Mouse (Mus musculus): Measurements from ENCODE around the gene Trak1. TPM values are rescaled to one million over a fixed set of nuclear protein-coding genes. Genes with fewer than 3 reads are reported as not detected.

The Trak1 gene
- polyA plus RNA-seq (2017; shearing (Covaris generic)) = 9.2 TPM

DNA sequence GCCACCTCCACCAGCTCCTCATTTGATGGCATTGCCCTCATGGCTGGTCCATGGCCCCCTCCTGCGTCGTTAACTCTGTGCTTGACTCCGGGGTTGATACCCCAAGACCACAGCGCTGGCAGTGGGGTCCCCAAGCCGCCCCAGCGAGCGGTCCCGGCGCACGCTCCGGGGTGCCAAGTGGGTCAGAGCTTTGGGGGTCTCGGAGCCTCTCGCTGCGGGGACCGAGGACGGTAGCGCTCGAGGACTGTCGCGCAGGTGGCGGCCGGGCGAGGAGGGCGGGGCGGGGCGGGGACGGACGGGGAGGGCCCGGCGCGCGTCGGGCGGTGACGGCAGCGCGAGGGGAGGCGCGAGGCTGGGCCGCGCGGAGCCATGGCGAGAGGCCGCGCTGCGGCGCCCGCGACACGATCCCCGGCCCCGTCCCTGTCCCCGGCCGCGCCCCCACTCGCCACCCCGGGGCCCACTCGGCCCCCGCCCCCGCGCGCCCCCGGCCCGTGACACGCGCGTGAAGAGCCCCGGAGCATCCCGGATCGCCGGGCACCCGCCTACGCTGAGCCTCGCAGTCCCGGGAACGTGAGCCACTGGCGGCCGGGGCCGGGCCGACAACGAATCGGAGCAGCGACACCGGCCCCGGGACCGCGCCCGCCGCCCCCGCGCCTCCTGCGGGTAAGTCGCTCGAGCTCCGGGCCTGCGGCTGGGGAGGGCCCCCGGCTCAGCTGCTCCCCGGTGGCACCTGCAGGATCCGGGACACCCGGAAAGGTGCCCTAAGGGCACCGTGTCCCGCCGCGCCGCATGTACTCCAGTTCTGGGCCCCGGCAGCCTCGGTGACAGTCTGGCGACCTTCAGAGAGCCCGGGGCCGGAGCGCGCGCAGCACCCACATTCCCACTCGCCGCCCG is at the start of gene Trak1:
Gene Trak1 (plus strand): TSS at position 332 of the 894 bp plus-strand sequence.

DNA sequence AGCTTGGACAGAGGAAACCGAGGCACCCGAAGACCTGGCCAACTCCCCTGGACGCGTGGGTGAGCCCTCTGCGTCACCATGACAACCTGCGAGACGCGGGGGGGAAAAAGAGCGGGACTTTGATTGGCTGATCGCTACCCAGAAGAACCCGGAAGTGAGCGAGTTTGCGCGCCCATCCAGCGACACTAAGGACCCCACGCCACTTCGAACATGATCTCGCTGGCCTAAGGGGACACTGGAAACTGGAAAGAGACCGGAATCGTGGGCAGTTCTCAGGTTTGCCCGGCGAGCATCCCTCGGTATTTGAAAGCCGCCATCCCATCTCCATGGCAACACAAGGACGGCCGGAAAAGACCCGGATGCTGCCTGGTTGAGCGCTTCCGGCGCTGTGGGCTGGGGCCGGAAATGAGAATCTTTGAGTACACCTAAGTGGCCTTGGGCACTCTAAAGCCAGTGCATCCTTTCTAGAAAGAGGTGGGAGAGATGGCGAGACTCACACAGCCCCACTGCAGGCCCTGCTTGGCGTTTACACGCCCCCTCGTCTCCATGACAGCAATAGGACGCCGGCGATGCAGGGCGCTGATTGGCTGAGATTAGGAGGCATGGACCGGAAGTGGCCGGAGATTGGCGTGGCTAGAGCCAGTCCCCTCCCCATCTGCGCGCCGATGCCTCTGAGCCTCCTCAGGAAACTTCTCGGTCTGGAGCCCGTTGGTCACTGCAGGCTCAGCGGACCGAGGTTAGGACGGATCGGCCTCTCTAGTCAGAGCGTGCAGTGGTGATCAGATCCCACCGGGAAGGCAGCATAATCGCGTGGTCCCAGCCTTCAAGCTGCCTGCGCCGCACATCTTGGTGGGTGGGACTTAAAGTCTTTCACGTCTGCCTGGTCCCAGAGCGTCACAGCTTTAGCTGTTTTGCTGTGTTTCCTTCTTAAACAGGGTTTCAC is 19.9 kb upstream of the Trak1 start, which contains the start of gene Ulk4:
Gene Ulk4 (minus strand): TSS at position 80 of the 943 bp plus-strand sequence.

DNA sequence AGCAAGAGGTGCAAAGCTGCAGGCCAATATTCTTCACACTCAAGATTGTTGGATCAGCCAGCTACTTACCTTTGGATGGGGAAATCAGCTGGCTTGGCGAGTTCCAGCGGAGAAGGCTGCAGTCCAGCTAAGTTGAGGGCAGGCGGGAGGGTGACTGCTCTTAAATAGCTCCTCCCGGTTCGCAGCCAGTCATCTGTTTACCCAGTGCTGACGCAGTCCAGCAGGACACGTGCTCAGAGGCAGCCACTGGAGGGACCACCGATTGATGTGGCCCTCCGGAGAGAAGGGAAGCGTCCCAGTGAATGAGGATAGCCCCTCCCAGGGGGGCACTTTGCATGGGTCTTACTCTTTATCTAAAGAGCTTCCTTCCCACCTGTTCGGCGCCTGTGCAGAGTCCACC is 198.2 kb downstream of the Trak1 start, which contains the start of gene Cck:
Gene Cck (minus strand): TSS at position 166 of the 400 bp plus-strand sequence.

Other genes starting within 250 kb of the Trak1 start
- 10.5 TPM for gene Ulk4, start 20.3 kb upstream of the Trak1 start, polyA plus RNA-seq (2017; shearing (Covaris generic))
- gene Cck, start 198.2 kb downstream of the Trak1 start, polyA plus RNA-seq (2017; shearing (Covaris generic)) = not detected

Data from CD4-positive, CD25-positive, alpha-beta regulatory T cell, adult 9 weeks (primary cell).